Mouse (Mus musculus) layer of hippocampus, postnatal 36 days (tissue): ENCODE measurements around the gene Pax7. TPM values are rescaled to one million over a fixed set of nuclear protein-coding genes. Genes with fewer than 3 reads are reported as not detected.

Experiments used
- DNase-seq, 2 experiments: peaks; one replicate each; pipeline ENCODE4 v3.0.0; 2022
- total RNA-seq, 2 experiments: library from RNA; stranded (reverse); gene quantifications; 2 replicates each; pipeline ENCODE4 v1.2.3; 2021

The Pax7 gene
- under 1 TPM in 1 of 2 experiments, not detected in 1; 0.05 TPM for total RNA-seq

DNA sequence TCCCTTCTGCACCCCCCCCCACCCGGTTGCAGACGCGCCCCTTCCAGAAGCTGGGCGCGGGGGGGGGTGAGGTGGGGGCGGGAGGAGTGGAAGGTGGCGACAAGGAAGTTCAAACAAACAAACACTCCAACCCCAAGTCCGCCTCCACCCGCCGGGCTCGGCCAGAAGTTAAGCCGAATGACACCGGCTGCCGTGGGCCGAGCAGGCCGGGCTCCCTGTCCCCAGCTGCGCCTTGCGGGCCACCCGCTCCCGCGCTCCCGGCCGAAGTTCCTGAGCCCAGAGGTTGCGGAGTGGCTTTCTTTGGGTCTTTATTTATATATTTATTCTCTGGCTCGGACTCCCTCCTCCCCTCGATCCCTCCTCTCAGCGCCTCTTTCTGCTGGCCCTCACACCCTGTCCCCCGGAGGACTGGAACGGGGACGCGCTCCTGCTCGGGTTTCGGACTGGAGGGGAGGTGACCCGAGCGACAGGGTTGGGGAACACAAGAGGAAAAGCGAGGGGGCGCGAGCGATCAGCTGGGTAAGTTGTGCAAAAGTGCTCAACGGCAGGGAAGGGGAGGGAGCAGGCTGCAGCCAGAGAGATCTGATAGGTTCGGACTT, at the start of gene Pax7:
Gene Pax7 (minus strand): TSS at position 493 of the 599 bp plus-strand sequence.
- DNase-seq = no peak

DNA sequence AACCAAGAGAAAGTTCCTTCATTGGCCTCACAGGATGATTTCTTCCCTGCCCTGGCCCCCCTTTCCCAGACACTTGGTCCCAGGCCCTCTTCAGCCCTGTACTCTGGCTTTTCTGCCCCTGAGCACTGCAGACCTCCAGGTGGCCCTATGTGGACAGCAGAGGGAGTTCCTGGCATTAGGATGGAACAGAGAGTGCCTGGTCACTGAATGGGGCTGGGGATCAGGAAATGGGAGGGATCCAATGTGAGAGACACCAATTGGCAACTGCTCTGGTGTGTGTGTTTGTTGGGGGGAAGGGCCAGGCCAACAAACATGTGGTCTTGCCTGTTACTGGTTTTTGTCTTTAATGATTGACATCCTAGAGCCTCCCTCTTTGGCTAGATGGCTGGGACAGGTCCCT, 48.5 kb upstream of the Pax7 start:
- DNase-seq = no peak

DNA sequence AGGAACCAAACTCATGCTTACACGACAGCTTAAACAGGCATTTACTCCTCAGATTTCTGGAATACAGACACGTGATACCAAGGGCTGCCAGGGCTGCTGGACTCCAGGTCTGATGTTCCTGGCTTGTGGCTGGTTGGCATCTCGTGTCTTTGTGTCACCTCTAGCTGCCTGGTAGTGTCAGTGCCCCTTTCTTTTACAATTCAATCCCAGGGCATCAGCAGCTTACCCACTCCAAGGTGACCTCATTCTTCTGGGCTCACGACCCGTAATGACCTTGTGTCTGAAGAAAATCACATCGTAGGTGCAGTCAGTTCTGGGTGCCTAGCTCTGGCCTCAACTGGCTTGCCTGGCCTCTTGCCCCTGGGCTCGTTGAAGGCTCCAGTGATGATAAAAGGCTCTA, 46.0 kb upstream of the Pax7 start:
- no peak for DNase-seq

DNA sequence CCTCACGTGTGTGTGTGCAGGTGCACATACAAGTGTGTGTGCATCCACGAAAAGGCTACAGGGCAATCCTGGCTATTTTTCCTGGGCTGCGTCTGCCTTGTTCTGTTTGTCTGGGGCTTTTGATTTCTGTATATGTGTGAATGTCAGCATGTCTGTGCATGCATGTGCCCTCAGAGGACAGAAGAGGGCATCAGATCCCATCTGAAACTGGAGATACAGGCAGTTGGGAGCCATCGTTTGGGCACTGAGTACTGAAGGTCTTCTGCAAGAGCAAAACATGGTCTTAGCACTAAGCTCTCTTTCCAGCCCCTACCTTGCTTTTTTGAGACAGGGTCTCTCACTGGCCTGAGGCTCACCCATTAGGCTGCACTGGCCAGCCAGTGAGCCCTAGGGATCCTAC, 45.1 kb upstream of the Pax7 start:
- no peak for DNase-seq

DNA sequence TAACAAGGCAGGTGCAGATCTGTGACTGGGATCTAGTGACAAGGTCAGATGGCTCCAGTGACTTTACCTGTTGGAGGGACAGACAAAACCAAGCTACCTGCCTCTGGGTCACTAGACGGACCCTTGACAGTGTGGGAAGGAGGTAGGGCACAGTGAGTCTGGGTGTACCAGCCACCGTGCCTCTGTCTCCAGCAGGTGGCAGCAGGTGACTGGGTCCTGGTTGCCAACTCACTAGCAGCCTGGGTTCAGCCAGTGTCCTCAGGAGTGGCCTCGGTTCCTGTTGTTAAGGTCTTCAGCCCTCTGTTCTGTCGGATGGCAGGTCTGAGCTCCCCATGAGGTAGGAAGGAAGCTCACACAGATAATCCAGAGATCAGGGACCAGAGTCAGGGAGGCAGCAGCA, 43.9 kb upstream of the Pax7 start:
- peak; percentile 60 to 69 for DNase-seq

DNA sequence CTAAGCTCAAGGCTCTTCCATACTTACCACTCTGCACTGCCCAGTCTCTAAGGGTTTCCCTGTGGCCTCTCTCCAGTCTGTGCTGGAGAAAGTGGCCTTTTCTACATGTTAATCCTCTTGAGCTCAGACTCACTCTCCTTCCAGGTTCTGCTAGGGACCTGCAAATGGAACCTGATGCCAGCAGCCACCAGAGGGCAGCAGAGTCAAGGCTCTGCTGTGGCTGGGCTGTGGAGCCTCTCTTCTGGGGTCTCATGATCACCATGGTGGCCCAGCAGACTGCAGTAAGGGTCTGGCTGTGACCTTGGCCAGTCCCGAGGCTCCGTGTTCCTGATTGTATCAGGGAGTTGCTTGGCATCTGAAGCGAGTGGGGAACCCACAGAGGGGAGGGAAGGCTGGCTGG, 39.3 kb upstream of the Pax7 start:
- DNase-seq = peak; percentile 42 to 50

DNA sequence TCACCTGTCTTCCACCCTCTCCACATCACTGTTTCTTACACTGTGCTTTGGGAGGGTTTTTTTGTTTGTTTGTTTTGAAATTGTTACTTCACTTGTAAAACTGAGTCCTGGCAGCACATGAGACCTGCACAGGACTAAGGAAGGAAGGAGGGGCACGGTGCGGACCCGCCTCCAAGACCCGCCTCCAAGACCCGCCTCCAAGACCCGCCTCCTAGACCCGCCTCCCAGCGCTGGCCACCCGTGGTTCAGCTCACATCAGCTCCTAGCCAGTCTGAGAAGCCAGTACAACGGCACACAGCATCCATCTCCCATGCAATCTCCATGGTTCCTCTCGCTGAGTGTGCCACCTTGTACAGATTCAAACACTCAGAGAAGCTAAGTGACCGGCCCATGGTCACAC, 38.4 kb upstream of the Pax7 start:
- no peak for DNase-seq

DNA sequence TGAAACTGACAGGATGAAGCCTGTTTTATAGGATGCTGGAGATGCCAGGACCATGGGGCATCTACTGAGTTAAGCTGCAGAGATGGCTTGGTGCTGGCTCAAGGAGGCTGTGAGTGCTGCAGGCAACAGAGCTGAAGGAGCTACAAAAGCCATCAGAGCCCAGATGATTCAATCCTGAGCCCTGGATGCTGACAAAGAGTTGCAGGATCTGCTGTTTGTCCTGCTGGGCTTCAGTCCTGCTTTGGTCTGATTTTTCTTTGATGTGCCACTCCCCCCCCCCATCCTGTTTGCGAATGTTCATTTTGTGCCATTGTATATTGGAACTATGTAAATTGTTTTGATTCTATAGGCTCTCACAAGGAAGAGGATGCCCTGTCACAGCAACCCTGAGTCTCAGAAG, 29.9 kb upstream of the Pax7 start:
- no peak for DNase-seq

DNA sequence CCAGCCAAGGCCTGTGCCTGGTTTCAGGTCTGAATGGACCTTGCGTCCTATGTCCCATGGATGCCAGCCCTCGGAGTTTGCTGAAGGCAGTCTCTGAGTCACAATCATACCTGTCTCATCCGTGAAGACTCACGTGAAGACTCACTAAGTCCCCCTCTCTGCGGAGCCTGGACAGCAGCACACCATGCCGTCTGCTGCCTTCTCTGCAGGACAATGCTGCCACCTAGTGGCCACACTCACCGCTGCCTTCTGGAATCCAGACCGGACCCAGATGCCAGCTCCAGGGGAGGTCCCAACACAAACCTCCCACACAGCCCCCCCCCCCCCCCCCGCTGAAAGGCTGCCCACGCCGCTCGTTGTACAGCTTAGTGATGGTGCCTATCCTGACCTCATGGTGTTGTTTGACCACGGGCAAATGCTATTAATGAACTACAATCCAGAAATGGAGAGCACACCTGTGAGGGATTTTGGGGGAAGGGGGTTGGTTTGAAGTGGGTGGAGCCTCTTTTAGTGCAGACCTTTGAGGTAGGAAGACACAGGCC, 25.4 kb upstream of the Pax7 start:
- DNase-seq = peak; percentile 78 to 84

DNA sequence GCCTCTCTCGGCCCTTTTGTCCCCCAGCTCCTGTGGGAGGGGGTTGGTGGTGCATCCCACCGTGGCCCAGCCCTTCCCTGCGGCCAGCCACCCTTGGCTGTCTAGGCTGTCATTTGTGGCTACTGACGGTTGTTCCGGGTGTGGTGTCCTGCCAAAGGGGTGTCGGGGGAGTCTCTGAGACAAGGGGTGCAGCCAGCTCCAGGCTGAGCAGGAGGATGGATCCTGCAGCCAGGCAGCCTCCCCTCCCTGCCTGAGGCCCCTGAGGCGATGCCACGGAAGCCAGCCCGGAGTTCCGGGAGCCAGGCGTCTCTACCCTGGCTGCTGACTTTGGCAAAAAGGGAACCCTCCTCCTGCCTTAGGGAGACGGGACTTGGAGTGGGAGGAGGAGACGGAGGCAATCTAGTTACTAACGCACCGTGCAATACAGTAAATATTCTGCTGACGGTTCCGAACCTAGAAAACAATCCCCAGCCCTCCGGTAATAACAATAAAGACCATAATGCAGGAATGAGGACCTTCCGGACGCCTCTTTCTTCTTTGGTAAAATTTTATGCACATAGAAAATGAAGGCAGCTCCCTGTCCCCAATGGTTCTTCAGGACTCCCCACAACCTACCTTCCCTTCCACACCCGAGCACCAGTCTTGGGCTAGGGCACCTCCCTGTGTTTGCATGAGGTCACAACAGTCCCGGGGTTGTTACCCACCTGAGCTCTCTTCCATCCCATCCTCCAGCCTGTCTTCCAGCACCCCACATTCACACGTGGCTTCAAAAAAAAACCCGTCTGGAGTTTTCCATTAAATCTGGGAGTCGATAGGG, 19.1 kb upstream of the Pax7 start:
- DNase-seq = no peak

DNA sequence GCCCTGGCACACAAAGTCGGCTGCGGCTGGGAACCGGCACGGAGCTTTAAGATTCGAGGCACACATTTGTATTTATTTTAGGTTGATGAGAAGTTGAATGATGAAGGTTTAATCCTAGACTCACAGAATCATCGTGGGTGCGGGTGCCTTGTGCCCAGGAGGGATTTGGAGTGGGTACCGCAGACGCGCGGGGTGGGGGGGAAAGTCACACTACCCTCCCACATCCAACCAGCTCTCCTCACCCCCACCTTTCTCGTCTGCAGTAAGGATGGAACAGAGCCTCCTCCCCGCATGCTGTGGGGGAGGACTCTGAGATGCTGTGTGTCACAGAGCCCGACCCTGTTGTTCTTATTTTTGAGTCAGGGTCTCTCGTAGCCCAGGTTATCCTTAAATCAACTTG, 18.1 kb upstream of the Pax7 start:
- DNase-seq = no peak

DNA sequence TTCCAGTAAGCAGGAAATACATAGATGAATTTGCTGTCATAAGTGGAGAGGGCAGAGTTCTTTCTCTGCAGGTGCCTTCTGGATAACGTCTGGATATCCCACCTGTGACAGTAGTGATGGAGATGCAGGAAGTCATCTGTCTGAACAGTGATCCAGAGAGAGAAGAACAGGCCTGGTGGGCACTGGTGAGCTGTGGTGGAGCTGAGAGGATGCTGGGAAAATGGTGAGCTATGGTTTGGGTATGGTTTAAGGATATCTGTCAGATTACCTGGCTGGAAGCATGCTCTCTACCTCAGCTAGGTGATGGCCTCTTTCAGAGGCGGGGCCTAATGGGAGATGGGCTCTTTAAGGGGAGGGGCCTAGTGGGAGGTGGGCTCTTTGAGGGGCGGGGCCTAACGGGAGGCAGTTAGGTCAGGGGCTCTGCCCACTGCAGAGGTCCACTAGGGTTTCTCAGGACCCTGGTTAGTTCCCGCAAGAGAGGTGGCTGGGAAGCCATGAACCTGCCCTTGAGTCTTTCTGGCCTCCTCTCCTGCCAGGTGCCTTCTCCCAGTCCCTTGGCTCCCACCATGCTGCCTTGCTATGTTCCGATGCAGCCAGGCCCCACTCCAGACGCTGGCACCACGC, 17.3 kb upstream of the Pax7 start:
- DNase-seq = no peak

DNA sequence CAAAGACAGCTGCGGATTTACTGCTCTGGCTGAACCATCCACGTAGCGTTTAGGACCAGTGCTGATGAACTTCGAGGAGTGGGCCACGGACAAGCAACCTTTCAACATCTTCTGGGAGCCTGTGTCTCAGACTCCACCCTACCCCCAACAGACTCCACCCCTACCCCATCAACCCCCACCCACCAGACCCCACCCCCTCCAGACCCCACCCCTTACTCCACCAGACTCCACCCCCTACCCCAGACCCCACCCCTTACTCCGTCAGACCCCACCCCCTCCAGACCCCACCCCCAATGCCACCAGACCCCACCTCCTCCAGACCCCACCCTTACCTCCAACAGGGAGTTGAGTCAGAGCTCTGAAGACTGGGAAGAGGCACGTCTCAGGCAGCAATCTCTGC, 10.1 kb upstream of the Pax7 start:
- no peak for DNase-seq

DNA sequence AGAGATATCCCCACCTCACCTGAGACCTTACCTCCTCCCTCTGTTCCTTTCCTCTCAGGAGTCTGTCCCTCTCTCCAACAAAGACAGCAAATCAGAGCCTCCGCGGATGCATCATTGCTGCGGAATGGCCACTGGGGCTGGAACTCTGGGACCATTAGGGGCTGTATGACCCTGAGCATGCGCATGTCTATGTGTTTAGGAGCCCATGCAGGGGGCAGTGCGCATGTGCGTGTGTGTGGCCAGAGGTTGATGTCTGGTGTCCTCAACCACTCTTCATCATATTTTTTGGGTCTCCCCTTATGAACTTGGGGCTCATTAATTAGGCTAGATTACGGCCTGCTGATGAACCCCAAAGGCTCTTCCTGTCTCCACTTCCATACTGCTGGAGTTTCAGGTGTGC, 9.6 kb upstream of the Pax7 start:
- DNase-seq = no peak

DNA sequence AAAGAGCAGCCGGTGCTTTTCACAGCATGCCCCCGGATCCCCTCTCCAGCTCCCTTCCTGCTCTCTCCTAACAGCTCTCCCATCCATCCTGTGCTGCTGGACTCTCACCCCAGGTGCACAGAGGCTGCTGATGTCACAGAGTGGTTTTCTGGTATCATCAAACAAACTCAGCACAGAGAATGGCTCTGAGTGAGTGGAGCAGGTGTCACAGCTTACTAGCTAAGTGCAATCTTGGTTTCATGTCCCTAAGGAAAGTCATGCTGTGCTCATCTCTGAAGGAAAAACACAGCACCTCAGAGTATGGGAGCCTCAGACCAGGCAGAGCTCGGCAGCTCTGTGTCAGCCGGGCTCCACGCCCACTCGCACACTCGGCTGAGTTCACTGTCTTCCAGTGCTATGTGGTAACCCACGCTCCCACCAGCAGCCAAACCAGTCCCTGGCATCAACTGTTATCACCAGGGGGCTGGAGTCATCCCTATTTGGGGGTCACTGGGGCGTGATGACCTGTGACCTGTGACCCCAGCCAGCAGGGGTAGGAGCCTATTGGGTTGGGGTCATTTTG, 7.7 kb upstream of the Pax7 start:
- no peak for DNase-seq

DNA sequence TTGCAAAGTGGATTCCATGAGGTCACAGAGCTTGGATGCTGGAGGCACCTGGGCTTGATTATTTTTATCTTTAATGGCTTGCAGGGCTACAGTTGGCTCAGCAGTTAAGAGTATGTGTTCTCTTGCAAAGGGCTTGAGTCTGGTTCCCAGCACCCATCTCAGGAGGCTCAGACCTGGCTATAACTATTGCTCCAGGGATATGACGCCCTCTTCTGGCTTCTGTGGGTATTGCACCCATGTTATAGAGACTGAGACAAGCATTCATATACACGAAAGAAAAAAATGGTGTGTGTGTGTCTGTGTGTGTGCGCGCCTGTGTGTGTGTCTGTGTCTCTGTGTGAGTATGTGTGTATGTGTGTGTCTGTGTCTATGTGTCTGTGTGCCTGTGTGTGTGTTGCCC, 7.1 kb upstream of the Pax7 start:
- DNase-seq = no peak

DNA sequence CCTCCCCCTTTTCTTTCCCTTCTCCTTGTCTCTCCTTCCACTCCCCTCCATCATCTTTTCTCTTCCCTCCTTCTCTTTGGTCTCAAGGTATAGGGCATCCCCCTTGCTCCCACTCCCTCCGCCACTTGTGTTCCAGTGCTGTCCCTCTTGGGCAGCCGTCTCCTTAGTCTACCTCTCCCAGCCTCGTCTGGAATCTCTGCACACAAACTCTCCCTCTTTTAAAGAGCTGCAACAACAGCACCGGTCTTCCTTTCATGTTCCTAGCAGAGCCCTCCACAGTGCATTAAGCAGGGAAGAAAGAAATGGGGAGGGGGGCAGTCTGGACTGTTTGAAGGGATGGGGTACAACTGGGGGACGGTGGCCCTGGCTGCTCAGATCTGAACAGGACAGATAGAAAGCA, 3.4 kb upstream of the Pax7 start:
- no peak for DNase-seq

DNA sequence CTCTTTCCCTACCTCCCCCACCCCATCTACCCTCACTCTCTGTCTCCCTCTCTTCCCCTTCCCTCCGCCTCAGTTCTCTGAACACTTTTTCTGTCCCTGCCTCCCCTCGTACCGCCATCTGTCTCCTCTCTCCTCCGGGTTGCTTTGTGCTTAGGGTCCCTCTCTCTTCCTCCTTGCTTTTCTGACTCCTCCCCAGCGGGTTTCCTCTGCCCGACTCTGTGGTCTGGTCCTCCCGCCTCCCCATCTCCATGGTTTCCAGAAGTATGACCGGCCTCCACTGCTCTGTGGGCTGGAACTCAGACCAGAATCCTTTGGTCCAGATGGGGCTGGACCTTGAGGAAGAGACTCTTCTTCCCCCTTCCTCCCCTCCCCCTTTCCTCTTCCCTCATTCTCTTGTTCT, 2.9 kb upstream of the Pax7 start:
- DNase-seq = no peak

DNA sequence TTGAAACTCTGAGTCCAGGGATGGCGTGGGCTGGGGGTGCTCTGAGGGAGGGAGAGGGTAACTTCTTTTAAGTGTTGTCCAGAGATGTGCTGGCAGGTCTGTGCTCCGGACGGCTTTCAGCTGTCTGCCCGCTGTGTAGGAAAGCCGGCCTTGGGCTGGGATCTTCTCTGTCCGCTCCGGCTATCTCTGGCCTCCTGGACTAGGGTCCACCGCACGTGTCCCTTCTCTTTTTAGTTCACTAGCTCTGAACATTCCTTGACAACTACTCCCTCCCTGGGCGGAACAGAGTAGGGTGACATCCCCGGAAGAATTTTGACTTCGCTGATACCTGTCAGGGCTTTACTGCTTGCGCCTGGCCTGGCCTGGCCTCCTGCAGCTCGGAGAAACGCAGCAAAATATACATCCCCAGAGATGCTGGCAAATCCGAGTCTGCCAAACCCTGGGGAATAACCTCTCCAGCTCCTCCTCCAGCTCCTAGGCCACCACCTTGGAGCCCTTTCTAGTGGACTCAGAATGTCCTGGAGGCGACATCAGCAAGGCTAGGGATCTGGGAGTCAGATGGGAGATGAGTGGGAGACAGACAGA, 581 bp upstream of the Pax7 start:
- DNase-seq = no peak

DNA sequence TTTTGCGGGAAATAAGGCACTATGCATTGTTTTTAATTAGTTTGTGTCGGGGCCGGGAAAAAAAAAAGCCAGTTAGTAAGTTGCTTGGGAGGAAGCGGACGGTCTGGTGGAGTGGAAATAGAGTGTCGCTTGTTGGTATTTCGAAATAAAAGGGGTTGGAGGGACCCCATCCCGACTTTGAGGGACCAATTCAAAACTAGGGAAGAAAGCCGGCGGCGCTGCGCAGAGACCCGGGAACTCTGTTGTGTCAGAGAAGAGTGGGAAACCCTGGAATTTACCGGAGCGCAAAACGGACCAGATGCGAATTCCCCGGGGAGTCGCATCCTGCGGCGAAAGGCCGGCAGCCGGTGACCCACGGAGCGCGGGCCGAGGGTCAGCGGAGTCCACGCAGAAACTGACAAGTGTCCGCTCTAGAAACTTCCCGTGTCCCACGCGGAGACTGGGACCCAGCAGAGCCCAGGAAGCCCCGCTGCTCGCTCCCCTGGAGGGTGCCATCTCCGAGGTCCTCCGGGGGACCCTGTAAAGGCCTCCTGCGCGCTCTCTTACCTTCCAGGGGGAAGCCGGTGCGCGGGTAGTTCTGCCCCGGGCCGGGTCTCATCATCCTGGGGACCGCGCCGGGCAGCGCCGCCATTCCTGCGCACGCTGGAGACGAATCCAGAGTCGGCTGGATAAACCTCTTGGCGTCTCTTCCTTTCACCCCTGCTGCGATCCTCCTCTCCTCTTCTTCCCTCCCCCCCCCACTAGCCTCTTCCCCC, 870 bp downstream of the Pax7 start:
- DNase-seq = no peak

DNA sequence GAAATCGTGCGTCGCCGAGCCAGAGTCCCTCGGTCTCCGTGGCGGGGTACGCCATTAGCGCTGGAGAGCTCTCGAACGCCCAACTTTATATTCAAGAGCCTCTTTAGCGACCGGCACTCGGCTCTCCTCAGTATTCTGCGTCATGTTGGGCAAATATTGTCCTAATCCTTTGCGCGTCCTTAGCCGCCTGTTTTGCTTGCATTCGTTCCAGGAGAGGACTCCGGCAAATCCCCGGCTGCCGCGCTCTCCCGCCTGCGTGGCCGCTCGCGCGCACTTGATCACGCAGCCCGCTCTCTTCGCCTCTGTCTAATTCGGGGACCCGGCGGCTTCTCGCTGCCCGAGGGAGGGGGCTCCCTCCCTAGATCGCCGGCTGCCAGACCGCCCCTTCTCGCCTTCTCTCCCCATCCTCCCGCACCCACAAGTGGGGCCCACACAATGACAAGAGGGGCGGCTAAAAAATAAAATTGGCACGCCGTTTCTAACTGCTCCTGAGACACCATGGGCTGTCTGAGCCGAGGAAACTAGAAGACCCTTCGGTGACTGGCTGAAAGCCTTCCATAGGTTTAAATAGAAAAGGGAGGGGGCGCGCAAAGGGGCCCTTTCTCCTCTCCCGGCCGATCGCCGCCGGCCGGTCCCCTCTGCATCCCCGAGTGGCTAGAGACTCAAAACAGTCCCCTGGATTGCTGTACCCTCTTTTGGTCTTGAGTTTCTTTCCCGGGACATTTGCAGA, 1.7 kb downstream of the Pax7 start:
- no peak for DNase-seq
